Mouse (Mus musculus) spleen, postnatal 4 days (tissue): ENCODE measurements around the gene Nol4l.
"Not testable (repeated sequence)": the region's sequence is repeated elsewhere in the genome, so short reads cannot be mapped to it uniquely, and the experiment has no call there.

Experiments
- DNase-seq, 2 experiments: peaks; one replicate each; pipeline ENCODE4 v3.0.0; 2022; ENCODE audit warnings: low spot score in 2 of 2

Nol4l gene

GRCm38 (mm10) chr2:153417841-153418240 lies 111.9 kb downstream of the Nol4l start:
- no peak for DNase-seq

DNA sequence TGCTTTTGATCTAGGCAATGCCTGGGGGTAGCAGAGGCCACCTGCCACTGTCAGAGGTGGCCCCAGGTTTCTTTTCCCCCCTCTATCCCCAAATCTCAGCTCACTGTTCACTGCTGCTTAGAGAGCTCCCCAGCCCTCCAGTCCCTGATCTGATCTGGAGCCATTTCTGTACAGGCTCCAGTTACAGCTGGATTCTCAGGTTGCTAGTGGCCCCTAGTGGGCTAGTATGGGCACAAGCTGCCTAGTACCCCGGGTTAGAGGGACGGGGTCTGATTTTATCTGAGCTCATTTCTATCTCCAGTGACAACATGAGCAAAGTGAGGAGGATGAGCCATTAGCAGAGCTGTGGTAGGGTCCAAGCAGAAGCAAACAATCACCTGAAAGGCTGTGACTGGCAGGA lies 115.2 kb downstream of the Nol4l start:
- no peak for DNase-seq

DNA sequence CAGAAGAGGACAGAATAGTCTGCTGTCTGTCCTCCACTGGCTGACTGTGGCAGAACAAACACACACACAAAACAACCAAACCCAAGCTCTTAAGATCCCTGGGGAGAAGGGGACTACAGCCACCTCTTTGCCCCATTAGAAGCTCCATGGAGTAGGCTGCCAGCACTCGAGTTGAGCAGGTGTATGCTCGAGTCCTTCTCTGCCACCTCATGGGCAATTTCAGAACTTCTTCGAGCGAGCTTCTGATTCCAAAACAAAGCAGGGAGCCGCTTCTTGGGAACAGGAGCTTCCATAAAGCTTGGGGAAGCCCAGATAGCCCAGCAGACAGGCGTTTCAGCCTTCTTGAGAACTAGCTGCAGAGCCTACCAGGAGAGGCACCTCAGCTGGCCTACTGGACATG lies 117.2 kb downstream of the Nol4l start:
- no peak for DNase-seq

- DNase-seq = no peak
Observed at GRCm38 (mm10) chr2:153411557-153411956, 118.2 kb downstream of the Nol4l start.

- DNase-seq = no peak
Observed at GRCm38 (mm10) chr2:153408971-153409370, 120.8 kb downstream of the Nol4l start.

- no peak for DNase-seq
Observed at GRCm38 (mm10) chr2:153406882-153407281, 122.9 kb downstream of the Nol4l start.

- DNase-seq = no peak
Observed at GRCm38 (mm10) chr2:153404882-153405281, 124.9 kb downstream of the Nol4l start.

DNA sequence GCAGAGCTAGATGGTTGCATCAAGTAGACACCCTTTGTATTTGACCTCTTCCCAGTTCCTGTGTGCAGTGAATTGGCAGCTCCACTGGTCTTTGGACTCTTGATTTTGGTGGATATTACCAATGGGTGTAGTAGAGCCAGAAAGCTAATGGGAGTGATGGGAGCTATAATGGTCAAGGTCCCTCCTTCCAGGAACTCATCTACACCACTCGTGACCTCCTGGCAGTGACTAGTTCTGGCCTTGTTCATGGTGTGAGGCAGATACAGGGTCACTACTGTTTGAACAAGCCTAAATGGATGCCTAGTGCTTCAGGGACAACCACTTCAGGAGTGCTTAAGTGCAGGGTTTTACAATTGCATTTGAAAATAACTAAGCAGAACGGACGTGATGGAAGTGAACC lies 125.7 kb downstream of the Nol4l start:
- no peak for DNase-seq

DNA sequence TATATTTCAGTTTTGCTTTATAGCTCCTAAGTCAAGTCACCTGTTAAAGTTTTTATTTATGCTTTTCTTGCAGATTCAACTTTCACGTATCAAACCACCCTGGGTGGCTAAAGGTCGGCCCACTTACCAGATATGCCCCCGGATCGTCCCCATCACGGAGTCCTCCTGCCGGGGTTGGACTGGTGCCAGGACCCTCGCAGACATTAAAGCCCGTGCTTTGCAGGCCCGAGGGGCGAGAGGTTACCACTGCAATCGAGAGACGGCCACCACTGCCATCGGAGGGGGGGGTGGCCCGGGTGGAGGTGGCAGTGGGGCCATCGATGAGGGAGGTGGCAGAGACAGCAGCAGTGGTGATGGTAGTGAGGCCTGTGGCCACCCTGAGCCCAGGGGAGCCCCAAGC lies 130.6 kb downstream of the Nol4l start:
- no peak for DNase-seq

DNA sequence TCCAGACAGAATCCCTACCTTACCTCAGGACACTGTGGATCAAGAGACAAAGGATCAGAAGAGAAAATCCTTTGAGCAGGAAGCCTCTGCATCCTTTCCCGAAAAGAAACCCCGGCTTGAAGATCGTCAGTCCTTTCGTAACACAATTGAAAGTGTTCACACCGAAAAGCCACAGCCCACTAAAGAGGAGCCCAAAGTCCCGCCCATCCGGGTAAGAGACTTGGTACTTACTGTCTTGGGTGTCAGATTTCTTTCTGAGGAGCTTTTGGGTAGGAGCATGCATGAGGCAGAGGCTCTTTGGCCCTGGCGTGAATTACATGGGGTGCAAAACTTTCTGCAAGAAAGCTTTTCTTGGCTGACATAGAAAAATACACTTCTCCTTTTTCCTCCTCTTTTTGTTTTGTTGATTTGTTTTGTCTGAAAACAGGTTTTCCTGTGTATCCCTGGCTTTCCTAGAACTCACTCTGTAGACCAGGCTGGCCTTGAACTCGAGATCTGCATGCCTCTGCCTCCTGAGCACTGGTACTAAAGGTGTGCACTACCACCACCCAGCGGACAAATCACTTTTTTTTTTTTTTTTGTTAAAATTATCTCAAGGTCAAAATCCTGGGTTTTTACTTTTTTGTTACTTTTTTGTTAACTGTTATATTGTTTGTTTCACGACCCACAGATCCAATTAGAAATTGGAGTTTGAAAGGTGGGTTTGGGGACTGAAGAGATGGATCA lies 131.8 kb downstream of the Nol4l start:
- DNase-seq = no peak

DNA sequence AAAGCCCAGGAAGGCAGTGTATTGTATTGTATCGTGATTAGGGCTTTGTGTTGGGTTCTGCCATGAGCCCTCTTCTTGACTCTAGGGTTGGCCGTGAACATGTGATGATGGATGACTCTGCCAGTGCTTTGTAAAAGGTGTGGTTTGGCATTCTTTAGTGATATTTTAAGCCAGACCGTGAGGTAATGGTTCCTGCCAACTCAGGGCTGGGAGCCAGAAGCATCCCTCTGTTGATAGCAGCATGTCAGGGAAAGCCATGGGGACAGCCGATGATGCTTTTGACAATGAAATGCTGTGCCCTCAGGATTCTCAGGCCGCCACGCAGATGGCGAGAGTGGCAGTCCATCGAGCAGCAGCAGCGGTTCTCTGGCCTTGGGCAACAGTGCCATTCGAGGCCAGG lies 136.7 kb downstream of the Nol4l start:
- no peak for DNase-seq

DNA sequence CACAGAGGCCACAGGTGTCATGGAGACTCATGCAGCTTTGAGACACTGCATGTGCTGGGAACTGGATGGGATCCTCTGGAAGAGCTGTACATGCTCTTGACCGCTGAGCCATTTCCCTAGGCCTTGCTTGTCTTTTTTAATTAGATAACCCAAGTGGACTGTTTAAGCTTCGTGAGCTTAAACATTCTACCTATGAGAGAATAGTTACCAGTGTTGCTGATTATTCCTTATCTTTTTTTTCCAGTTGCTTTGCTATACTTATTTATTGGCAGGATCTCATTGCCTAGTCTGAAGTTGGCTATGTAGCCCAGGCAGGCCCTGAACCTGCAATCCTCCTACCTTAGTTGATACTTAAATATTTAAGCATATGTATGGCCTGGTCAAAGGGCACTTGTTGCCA lies 139.9 kb downstream of the Nol4l start:
- DNase-seq = no peak

- no peak for DNase-seq
Observed at GRCm38 (mm10) chr2:153380479-153380878, 149.3 kb downstream of the Nol4l start.

DNA sequence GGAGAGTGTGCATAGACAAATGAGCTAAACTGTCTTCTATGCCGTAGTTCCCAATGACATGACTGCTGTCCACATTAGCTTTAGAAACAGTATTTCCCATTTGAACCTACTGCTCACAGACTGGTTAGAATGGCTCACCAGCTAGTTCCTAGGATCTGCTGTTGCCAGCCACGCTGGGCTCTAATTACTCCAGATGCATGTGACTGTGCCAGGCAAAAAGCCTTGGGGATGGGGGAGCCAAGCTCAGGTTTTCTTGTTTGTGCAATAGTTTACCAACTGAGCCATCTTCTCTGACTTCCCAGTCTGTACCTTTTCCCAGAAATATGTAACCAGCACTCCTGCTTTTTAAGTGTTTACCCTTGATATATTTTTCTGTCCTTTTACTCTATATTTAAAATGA lies 154.4 kb downstream of the Nol4l start:
- DNase-seq = no peak

GRCm38 (mm10) chr2:153370871-153371270 lies 158.9 kb downstream of the Nol4l start:
- no peak for DNase-seq

GRCm38 (mm10) chr2:153364531-153364930 lies 165.2 kb downstream of the Nol4l start:
- DNase-seq = not testable (repeated sequence)

- DNase-seq = no peak
Observed at GRCm38 (mm10) chr2:153361101-153361710, 168.6 kb downstream of the Nol4l start.
